Mouse (Mus musculus) embryonic facial prominence, embryonic 11.5 days (tissue): ENCODE measurements at regions not wholly inside any gene's neighbourhood (a gene's known extent, or its start where the extent isn't known, plus 50 kb on each side); places are given as distances from the start of the nearest gene placed in this dataset.

ENCODE experiments used
- ATAC-seq: fragments of 200-750 bp; cut with Nextera tagmentation; replicated peaks from 2 replicates; pipeline ENCODE4 v1.8.0; 2017; ENCODE audit warnings: low read depth; ENCODE audit not compliant: insufficient number of reproducible peaks, low FRiP score, low TSS enrichment
- DNase-seq: peaks from one replicate; pipeline ENCODE4 v3.0.0-alpha.2; 2015; ENCODE audit warnings: low spot score
- H3K27ac ChIP-seq: fragments of 300-500 bp; sonication (generic); replicated peaks from 2 replicates; pipeline ENCODE4 v1.5.1; 2014; ENCODE audit warnings: mild to moderate bottlenecking, low read depth, low read length, control low read depth
- H3K27me3 ChIP-seq: fragments of 300-500 bp; sonication (generic); 2 replicates; pipeline ENCODE4 v1.6.1; 2014; ENCODE audit warnings: mild to moderate bottlenecking, low read length, moderate library complexity, mixed read lengths; ENCODE audit not compliant: control insufficient read depth, insufficient read depth
- H3K36me3 ChIP-seq: fragments of 300-500 bp; sonication (generic); replicated peaks from 2 replicates; pipeline ENCODE4 v1.6.1; 2014; ENCODE audit warnings: low read depth, mild to moderate bottlenecking, low read length, moderate library complexity, mixed read lengths; ENCODE audit not compliant: control insufficient read depth, insufficient read depth
- H3K4me1 ChIP-seq: fragments of 300-500 bp; sonication (generic); 2 replicates; pipeline ENCODE4 v1.6.1; 2014; ENCODE audit warnings: low read length, mixed read lengths; ENCODE audit not compliant: control insufficient read depth, insufficient read depth
- H3K4me2 ChIP-seq: fragments of 300-500 bp; sonication (generic); 2 replicates; pipeline ENCODE4 v1.6.1; 2014; ENCODE audit warnings: low read depth, mild to moderate bottlenecking, control low read depth, low read length, moderate library complexity
- H3K4me3 ChIP-seq: fragments of 300-500 bp; sonication (generic); 2 replicates; pipeline ENCODE4 v1.5.1; 2014; ENCODE audit warnings: low read depth, low read length, control low read depth
- H3K9ac ChIP-seq: fragments of 300-500 bp; sonication (generic); replicated peaks from 2 replicates; pipeline ENCODE4 v1.6.1; 2014; ENCODE audit warnings: mild to moderate bottlenecking, control low read depth, low read length
- H3K9me3 ChIP-seq: fragments of 300-500 bp; sonication (generic); replicated peaks from 2 replicates; pipeline ENCODE4 v1.6.1; 2016; ENCODE audit warnings: mild to moderate bottlenecking, low read length, inconsistent platforms, mixed read lengths; ENCODE audit not compliant: control insufficient read depth
- WGBS: fragments of 180-500 bp; shearing (Covaris S2); extraction: QIAGEN DNeasy Blood & Tissue Kit; methylation state at CpG from one replicate; pipeline ENCODE4 v1.1.7; 2014; 5-methylcytosine and 5-hydroxymethylcytosine counted together

DNA sequence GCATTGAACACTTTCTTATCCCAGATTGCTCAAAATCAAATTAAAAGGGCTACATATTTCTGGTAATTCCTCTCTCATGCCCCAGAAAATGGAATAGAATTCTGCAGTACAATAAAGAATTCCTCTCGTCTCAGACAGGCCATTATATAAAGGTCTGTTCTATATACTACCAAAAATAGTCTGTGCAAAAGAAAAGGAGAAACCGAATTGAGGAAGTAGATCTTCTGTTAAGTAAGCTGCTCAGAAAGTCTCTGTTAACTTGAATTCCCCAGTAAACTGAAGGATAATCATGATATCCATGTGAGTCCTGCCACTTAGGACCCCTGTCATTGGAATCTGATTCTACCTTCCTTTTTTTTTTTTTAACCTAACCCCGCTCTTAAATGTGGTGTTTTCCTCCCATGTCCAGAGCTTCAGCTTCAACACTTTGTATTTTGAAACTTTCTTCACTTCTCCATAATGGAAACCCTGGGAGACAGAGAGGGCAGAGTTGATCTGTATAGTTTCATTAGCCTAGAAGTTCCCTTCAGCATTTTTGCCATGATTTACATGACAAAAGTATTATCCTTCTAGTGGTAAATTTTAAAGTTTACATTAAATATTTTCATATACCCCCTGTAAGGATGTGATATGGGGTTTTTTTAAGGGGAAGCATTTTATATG, 406.1 kb downstream of the Tmem135 start:
- Histone ChIP-seq H3K4me2 (no peak overlapping the region), H3K9me3 (no peaks in the 10 kb centered on the region), H3K36me3 (no peaks in the 10 kb centered on the region), H3K27me3 (no peaks in the 10 kb centered on the region), H3K4me3 (no peak overlapping the region), H3K27ac (no peak overlapping the region), H3K9ac (no peak overlapping the region), H3K4me1 (no peaks in the 10 kb centered on the region)
- WGBS = 83% methylated on average over 3 of the region's 3 CpGs
- ATAC-seq (no peak), DNase-seq (no peak)

DNA sequence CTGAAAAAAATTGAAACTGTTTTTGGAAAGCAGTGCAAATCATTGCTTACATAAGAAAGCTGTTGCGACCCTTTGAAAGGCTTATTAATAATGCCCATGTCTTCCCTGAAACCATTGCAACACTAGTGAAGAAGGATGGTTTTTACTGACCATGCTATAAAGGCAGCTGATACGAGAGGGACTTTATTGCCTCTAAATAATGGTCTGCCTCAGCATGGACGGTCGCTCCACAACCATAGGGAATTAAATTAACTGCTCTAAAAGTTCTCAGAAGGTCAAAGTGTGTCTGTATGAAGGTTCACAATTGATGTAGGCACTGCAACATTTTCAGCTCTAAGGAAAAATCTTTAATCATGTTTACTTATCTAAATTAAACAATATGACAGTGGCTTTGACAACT, 429.6 kb downstream of the Tmem135 start:
- H3K4me2 ChIP-seq = no peak overlapping the region
- no peak overlapping the region for H3K9ac ChIP-seq
- no peaks in the 10 kb centered on the region for H3K36me3 ChIP-seq
- H3K27me3 ChIP-seq = no peaks in the 10 kb centered on the region
- ATAC-seq (no peak), DNase-seq (no peak)
- WGBS = 78% methylated on average over 4 of the region's 4 CpGs
- no peak overlapping the region for H3K4me3 ChIP-seq
- H3K4me1 ChIP-seq = no peaks in the 10 kb centered on the region
- H3K9me3 ChIP-seq = no peaks in the 10 kb centered on the region
- no peak overlapping the region for H3K27ac ChIP-seq

- Histone ChIP-seq H3K36me3 (no peaks in the 10 kb centered on the region), H3K27ac (no peak overlapping the region), H3K27me3 (no peaks in the 10 kb centered on the region), H3K9ac (no peak overlapping the region), H3K4me3 (no peak overlapping the region), H3K4me1 (no peaks in the 10 kb centered on the region), H3K9me3 (no peaks in the 10 kb centered on the region), H3K4me2 (no peak overlapping the region)
- no peak for DNase-seq
- no peak for ATAC-seq
Measured at GRCm38 (mm10) chr7:88960841-88961240, 443.2 kb downstream of the Tmem135 start.

DNA sequence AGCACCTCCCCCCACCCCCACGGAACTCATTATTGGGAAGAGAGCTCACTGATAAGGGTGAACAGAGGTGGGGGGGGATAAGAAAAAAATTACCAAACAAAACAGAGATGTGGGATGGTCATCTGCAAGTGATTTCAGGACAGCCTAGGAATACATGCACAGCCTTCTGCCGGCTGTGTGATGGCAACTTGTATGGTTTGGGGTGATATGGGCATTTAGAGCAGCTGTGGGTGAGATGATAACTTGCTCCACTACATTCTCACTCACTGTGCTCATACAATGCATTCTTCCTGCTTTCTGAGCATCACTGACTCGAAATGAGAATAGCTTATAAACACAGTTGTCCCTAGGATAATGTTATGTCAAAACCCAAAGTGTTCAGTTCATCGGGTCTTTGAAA, 443.8 kb downstream of the Tmem135 start:
- H3K9me3 ChIP-seq = no peaks in the 10 kb centered on the region
- 75% methylated on average over 4 of the region's 4 CpGs for WGBS
- no peak overlapping the region for H3K27ac ChIP-seq
- H3K4me3 ChIP-seq = no peak overlapping the region
- no peaks in the 10 kb centered on the region for H3K4me1 ChIP-seq
- no peaks in the 10 kb centered on the region for H3K27me3 ChIP-seq
- H3K9ac ChIP-seq = no peak overlapping the region
- DNase-seq (no peak), ATAC-seq (no peak)
- no peak overlapping the region for H3K4me2 ChIP-seq
- no peaks in the 10 kb centered on the region for H3K36me3 ChIP-seq

DNA sequence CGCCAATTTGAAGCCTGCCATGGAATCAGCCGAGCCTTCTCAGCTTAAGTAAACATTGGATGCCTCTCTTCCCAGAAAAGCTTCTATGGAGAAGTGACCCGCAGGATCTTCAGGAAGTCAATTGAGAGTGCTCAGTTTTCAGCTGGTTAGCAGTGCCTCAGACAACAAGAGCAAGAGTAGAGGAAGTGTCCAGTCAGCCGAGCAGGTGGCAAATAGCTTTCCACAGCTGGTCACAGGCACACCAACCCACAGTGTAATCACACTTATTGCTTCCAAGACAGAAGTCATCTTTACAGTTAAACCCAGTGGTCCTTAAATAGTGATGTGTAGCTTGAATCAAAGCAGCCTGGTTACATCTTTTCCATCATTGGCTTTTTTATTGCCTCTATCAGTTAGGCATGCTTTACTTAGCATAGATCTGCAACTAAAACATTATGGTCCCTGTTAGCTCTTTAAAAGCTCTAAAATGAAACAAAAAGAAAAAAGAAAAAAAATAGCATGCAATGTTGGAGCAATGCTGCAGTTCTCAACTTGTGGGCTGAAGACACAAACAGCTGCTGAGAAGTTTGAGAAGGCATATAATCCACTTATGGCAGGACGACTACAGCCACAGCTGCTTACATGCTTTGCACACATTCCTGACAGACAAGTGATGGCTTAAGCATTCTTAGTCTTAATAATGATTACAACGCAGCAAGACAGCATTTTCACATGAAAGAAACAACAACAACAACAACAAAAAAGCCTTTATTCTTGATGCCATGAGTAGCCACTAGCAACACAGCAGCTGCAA, 444.5 kb downstream of the Tmem135 start:
- no peak overlapping the region for H3K9ac ChIP-seq
- 52% methylated on average over 6 of the region's 6 CpGs for WGBS
- no peak overlapping the region for H3K4me2 ChIP-seq
- no peaks in the 10 kb centered on the region for H3K4me1 ChIP-seq
- no peak overlapping the region for H3K27ac ChIP-seq
- DNase-seq (no peak), ATAC-seq (no peak)
- no peaks in the 10 kb centered on the region for H3K27me3 ChIP-seq
- no peak overlapping the region for H3K4me3 ChIP-seq
- H3K9me3 ChIP-seq = no peaks in the 10 kb centered on the region
- H3K36me3 ChIP-seq = no peaks in the 10 kb centered on the region

- 72% methylated on average over 3 of the region's 3 CpGs for WGBS
- H3K4me3 ChIP-seq = no peak overlapping the region
- H3K9me3 ChIP-seq = no peaks in the 10 kb centered on the region
- DNase-seq (no peak), ATAC-seq (no peak)
- no peak overlapping the region for H3K27ac ChIP-seq
- no peak overlapping the region for H3K9ac ChIP-seq
- H3K4me2 ChIP-seq = no peak overlapping the region
- H3K36me3 ChIP-seq = no peaks in the 10 kb centered on the region
- H3K4me1 ChIP-seq = no peaks in the 10 kb centered on the region
- no peaks in the 10 kb centered on the region for H3K27me3 ChIP-seq
Measured at GRCm38 (mm10) chr7:88954978-88955377, 449.0 kb downstream of the Tmem135 start.

DNA sequence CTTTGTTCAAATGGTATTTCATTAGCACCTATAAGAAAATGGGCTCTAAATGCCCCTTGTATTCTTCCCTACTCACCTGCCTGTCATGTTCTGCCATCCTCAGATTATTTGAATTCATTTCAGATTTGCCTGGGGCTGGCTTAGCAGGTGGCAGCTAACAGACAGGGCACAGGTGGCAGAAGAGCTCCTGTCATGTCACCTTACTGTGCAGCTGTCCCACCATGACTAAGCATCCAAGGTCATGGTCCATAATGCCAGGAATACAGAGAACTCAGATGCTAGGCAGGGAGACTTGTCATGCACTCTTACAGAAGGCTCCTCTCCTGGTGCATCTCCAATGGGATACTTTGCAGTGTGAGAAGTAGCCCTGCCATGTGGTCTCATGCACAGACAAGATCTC, 458.7 kb downstream of the Tmem135 start:
- H3K27ac ChIP-seq = no peak overlapping the region
- H3K4me1 ChIP-seq = no peaks in the 10 kb centered on the region
- H3K9me3 ChIP-seq = no peaks in the 10 kb centered on the region
- ATAC-seq = no peak
- no peak overlapping the region for H3K4me3 ChIP-seq
- no peaks in the 10 kb centered on the region for H3K27me3 ChIP-seq
- DNase-seq = no peak
- H3K9ac ChIP-seq = no peak overlapping the region
- H3K36me3 ChIP-seq = no peaks in the 10 kb centered on the region
- no peak overlapping the region for H3K4me2 ChIP-seq

- H3K9me3 ChIP-seq = no peaks in the 10 kb centered on the region
- H3K4me1 ChIP-seq = no peaks in the 10 kb centered on the region
- no peak for DNase-seq
- WGBS = 64% methylated on average over 2 of the region's 2 CpGs
- no peak overlapping the region for H3K4me3 ChIP-seq
- no peak overlapping the region for H3K9ac ChIP-seq
- no peak for ATAC-seq
- no peak overlapping the region for H3K4me2 ChIP-seq
- H3K27ac ChIP-seq = no peak overlapping the region
- no peaks in the 10 kb centered on the region for H3K27me3 ChIP-seq
- no peaks in the 10 kb centered on the region for H3K36me3 ChIP-seq
Measured at GRCm38 (mm10) chr7:88944936-88945335, 459.1 kb downstream of the Tmem135 start.
